Mouse (Mus musculus) erythroblast, adult 5-6 weeks (primary cell): ENCODE measurements around the gene Miga2. TPM values are rescaled to one million over a fixed set of nuclear protein-coding genes. Genes with fewer than 3 reads are reported as not detected.

ENCODE experiments used
- ATAC-seq: replicated peaks from 2 replicates; pipeline ENCODE4 v1.8.0; 2016; ENCODE audit warnings: moderate number of reproducible peaks, mild to moderate bottlenecking, moderate TSS enrichment, inconsistent platforms; ENCODE audit not compliant: poor library complexity, low FRiP score, severe bottlenecking
- total RNA-seq, 2 experiments: library from RNA; stranded (forward) in 1 of 2; stranded (reverse) in 1 of 2; fragments of 150-400 nt in 1 of 2; fragments of 200-764, 138-1000 nt in 1 of 2; gene quantifications; 2 replicates each; pipeline versions ENCODE4 v1.2.3 to v1.2.4; 2015 to 2017; ENCODE audit warnings: low replicate concordance in 2 of 2

Gene Miga2
- total RNA-seq, 2 experiments from 2014 or later, result 1.5 to 5.8 TPM

DNA sequence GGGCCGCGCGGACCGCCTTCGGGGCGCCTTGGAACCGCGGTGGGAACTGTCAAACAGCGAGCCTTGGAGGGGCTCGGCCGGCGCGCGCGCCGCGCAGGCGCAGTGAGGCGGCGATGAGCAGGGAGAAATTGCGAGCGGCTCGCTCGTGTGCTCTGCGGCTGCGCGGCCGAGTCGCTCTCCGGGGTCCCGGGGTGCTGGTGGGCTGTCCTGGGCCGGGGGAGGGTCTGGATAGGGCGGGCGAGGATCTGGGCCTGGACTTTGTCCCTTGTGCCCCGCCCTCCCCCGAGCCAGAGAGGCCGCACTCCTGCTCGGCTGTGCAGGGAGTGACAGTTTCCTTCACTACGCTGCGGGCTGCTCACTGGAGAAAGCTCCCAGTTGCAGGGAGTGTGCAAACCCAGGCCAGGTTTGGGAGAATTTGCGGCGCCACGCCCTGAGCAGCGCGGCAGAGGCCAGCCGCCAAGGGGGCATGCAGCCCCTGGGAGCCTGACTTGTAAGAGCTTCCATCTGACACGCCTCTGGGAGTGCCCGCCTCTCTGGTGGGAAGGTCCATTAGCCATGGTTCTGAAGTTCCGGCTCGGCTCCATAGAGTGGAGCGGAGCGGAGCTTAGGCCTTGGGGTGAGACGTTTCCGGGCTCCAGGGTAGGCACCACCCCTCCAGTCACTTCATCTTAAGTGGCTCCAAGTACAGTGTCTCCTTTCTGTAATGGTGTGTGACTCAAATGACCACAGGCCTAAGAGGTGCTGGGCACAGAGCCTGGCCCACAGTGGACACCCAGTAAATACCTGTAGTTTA lies 28.7 kb downstream of the Miga2 start:
- ATAC-seq, result peak; percentile 21

DNA sequence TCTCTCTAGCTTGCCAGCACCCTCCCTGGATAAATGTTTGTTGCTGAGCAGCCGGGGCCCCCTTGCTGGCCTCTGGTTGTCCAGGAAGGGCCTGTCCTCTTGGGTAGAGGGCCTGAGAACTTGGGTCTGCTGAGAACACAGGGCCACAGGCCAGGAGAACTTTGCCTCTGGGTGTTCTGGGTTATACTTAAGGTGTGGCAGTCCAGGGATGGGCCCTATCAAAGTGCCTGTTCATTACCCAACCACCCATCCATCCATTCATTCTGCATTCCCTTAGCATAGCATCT lies 29.3 kb downstream of the Miga2 start:
- no peak for ATAC-seq

DNA sequence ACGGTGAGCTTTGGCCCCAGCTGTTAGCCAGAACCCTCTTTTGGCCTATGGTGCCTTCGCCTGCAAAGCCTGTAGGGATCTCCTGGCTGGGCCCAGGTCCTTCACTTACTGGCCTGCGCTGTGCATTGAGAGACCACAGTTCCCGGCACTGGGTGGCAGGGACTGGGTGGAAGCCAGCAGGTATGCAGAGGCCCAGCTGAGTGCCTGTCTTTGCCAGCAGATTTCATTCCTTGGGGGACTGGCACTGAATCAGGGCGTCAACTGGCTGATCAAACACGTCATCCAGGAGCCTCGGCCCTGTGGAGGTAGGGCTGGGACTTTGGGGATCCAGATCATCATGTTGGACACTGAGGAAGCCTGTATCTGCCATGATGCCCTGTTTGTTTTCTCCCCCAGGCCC lies 31.7 kb downstream of the Miga2 start:
- ATAC-seq, result no peak

DNA sequence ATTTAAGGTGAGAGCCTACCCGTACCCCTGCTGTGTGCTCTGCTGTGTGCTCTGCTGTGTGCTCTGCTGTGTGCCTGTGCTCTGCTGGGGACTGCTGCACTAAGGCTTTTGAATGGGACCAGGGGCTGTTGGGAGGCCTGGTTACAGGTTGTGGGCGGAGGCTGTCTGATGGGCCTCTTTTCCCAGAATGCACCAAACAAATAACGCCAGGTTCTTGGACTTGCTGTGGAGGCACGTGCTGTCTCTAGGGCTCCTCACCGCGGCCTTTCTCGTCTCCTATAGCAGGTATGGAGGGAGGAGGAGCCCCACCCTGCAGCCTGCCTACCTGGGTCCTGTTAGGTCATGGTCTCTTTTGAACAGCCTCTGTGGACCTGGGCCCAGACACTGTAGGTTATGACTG lies 32.2 kb downstream of the Miga2 start:
- ATAC-seq, result no peak

DNA sequence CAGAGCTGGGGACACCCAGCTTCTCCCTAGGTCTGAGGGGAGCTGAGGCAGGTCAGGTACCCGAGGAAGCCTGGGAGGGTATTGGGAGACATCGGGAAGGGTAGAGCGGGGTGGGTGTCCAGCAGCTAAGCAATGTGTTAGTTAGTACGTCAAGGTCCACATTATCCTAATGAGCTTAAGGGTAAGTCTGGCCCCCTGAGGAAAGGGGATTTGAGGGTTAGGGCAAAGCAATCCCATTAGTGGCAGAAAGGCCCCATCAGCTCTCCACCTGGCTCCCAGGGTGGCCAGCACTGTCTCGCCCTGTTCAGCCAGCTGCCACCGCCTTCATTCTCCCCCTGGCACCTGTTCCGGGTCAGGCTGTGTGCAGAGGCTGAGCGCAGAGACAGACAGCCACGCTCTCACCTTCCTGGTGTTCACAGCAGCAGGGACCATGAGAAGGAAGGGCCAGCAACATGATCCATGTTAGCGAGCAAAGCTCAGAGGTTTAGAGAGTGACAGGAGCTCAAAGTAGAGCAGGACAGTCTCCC lies 34.0 kb downstream of the Miga2 start:
- no peak for ATAC-seq

DNA sequence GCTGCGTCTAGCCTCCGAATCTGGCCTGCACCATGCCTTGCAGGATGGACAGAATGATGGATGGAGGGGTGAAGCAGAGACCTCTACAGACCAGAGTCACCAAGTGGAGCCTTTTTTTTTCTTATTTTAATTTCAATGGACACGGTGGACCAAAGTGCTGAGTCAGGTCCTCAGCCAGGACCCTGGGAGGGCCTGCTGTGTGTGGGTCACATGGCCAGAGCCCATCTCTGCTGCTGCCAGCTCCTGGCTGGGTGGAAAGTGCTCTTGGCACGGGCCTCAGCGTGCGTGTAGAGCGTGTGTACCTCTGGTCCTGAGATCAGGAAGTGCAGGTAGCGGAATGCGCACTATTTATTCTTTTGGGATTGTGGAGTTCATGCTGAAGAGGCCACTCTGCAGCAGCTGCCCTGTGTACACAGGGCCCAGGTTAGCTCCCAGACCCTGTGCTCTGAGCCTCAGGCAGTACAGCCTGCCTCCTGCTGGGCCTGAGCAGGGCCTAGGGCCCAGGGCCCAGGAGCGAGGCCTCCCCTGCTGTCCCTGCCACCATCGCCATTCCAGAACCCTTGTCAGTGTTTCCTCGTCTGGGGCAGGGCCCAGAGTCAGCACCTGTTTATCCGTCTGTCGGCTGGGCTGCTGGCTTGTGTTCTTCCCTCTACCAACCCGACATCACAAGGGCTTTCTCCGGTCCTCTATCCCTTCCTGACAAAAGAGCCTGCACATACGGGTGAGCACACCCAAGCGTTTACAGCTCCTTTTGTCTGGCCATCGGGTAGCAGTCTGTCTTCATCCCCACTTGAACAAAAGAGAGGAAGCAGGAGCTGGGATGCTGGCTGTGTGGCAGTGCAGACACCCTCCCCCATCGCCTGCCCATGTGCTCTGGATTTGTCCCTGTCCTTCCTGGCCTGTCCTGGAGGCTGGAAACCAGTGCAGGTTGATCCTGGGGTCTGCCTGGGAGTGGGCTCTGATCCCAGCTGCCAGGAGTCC lies 35.4 kb downstream of the Miga2 start:
- ATAC-seq, result no peak

DNA sequence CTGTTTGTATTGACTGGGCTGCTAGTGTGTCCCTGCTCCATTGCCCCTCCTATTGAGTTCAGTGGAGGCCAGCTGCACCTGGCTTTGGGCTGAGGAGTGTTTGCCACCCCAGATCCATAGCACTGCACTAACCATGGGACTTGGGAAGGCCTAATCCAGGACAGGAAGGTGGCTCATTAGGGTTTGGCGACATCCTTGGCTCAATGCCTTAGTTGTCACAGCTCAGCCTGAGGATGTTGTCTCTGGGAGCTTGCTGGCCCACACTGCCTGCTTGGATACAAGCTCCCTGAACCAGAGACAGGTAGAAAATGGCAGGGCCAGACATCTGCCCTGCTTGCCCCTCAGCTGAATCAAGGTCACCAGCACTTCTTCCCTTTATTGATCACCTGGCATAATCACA lies 37.5 kb downstream of the Miga2 start:
- no peak for ATAC-seq

DNA sequence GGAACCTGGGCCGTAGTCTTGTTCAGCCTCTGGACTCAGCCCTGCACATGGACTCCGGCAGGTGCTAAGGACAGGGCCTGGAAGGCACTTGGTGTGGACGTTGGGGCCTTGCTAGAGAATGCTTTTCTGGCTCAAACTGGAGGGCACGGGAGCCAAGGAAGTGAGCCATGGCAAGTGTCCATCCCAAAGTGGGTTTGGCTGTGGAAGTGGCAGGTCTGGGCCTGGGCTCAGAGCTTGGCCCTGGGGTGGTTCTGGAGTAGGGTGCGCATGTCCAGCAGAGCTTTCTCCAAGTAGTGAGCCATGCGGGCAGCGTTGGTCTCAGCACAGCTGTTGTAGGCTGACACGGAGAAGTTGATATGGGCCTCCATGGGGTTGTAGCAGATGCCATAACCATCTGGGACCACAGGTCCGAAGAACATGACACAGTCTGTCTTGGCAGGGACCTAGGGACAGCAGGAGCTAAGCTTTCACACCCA lies 38.4 kb downstream of the Miga2 start:
- no peak for ATAC-seq

DNA sequence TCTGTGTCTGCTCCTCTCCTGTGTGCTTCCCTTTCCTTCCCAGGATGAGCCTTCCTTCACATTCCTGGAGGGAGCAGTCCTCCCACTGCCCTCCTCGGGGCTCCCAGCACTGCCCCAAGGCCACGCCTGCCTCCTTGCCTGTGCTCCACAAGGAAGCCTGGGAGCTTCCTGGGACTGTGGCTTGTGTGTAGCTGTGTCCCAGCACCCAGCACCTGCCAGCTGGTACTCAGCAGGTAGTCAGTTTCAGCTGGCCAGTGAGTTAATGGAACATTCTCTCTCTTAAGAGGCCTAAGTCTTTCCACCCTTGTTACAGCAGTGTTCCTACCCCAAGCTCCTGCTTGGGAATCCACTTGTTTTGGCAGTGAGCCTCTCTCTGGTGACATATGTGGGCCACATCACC lies 38.8 kb downstream of the Miga2 start:
- no peak for ATAC-seq

DNA sequence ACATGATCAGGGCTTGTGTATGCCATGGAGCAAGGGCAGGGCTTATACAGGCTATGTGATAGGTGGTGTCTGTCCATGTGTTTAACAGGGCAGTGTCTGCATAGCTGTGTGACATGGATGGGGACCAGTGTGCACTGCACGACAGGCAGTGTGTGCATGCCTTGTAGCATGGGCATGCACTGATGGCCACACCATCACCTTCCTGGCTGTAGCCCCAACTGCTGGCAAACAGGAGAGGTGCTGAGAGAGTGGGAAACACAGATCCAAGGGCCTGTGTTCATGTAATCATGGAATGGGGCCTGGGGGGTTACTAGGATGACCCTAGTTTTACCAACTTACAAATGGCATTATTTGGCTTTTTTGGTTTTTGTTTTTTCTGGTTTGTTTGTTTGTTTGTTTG lies 39.8 kb downstream of the Miga2 start:
- ATAC-seq, result no peak

DNA sequence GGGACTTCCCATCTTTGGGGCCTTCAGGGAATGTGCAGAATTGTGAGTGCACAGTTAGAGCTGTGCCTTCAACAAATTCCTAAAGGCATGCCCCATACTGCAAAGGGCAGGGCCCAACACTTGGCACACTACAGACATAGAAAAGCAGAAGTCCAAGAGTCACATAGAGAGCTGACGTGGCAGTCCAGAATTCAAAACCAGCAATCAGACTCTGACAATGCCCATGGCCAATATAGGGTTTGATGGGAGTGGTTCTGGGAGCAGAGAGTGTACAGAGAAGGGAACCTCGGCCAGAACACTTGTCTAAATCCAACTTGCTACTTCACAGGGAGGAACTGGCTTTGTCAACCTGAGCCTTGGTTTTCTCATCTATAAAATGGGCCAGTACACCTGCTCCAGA lies 43.2 kb downstream of the Miga2 start:
- no peak for ATAC-seq

DNA sequence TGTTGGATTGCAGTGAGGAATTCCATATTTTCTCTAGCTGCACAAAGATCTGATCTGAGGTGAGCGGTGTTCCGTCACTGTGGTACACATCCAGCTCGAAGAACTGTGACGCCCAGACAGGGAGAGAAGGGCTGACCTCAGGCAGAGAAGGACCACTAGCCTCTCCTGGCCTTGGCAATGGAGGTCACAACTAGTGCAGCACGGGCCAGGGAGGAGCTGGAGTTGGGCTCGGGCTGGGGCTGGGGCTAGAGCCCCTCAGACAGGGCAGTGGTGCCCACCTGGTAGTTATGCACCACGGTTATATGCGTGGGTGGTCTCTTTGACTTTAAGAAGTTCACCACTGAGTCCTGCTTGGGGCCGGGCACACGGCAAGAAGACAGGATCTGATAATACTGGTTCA lies 43.7 kb downstream of the Miga2 start:
- ATAC-seq, result no peak

DNA sequence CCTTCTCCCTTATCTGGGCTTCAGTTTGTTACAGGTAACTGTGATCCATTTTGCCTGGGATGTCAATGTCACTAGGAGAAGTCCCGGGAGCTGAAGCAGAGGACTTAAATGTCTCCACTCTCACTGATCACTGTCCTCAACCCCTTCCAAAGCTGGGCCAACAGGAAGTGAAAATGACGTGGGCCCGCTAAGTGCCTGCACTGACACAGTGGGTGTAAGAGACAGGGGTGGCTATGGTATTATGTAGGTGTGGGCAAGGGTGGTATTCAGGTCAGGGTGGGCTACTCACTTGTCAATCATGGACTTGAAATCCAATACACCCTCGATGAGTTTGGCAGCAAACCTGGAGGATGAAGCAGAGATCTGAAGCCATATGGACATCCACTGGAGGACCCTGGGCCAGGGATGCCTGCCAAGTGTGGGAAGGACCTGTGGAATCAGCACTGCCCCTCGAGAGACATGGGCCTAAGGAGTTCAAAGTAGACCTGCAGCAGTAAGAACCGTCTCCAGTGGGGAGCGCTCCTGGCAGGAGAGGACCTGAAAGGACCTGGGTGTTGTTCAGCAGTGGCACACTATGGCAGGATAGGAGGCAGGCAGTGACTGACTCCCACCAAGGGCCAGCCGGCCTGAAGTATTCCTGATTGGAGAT lies 44.5 kb downstream of the Miga2 start:
- ATAC-seq, result no peak

DNA sequence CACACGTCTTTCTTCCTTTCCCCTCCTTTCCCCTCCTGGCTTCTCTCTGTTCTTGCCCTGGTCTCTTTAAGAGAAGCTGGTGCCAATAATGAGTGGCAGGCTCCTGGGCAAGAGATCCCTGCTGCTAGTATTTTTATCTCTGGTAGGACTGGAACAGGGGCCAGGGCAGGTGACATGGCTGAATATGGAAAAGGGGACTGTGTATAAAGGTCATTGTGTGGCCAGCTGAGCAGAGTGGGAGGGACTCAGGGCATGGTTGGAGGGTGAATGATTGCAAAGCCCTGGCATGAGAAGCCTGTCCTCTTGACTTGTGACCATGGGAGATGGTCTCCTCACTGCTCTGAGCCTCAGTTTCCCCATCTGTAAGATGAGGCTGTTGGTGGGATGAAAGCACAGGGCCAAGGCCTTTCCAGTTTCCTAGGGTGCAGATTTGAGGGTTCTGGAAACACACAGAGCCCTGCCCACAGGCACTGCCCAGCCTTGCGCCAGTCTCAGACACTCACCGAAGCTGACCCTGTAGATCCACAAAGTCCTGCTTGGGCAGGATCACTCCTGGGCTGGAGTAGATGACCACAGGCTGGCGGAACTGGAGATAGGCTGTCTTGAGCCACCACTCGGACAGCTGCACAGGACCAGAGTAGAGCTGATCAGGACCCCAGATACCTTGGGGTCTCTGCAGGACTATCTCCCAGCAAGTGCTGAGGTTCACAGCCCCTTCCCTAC lies 45.6 kb downstream of the Miga2 start:
- ATAC-seq, result no peak

DNA sequence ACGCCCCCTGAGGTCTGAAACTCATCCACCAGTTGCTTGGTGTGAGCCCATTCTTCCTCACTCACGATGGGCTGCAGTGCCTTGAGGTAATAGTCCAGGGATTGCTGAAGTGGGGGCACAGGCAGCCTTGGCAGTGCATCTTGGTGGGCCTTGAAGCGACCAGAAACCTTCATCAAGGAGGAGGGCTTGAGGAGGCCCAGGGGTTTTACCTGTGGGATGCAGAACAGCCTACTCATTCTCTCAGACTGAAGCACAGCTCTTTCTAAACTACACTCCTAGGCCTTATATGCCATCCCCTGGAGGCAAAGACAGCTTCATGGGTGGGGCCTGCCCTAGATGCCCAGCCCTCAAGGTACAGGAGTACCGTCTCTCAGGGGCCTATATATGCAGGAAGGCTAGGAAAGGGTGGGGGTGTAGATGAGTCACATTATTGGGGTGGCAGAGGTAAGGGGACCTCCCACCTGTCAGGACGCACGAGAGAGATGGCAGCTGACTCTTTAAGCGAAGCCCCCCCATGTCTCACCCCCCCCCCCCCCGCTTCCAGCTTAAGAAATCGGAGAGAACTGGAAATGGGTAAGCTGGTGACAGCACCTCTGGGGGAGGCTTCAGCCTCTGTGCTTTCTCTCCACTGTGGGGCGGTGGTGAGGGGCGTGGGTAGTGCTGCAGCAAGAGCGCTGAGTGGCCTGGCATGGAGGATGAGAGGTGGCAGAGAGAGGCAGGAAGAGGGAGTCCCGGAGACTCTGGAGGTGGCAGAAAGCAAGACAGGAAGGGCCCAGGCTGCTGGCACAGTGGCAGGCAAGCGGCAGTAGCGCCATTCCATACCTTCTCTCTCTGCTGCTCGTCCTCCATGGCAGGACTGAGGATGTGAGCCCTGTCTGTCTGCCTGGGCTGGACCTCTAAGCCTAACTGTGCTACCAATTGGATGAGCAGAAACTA lies 49.3 kb downstream of the Miga2 start:
- ATAC-seq, result no peak

DNA sequence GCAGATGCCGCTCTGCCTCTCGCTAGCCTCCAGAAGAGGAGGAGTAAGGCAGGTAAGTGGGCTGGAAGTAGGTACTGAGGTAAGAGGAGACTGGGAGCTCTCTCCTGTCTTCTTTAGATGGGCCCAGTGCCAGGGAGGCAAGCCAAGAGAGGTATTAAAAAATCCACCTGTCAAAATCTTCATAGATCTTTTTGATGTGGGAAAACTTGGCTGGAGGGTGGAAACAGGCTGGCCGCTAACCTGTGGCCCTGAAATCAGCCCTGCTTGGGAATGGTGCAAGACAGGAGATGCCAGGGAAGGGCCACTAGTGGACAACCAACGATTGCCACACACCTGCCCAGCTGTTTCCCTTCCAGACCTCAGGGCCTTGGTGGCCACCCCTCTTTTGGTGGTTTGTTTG lies 50.1 kb downstream of the Miga2 start:
- ATAC-seq, result no peak

DNA sequence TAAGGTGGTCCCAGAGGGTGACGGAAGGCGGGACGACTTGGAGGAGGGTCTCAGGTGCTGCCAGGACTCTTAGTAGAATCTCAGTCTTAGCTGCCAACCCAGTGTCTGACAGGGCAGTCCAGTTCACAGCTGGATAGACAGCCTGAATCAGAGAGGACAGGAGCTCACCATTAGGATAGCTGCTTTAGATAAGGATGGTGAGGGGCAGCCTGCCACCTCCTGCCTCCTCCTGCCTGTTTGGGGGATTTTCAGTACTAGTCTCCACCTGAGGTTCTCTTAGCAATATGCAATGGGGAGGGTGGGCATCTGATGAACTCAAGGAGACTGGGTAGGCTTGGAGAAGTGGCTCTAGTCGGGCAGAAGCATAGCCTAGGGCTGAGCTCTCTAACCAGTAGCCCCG lies 50.6 kb downstream of the Miga2 start:
- 0 out of 2 replicates have a peak, but pooled peaks have one; percentile 11 for ATAC-seq

DNA sequence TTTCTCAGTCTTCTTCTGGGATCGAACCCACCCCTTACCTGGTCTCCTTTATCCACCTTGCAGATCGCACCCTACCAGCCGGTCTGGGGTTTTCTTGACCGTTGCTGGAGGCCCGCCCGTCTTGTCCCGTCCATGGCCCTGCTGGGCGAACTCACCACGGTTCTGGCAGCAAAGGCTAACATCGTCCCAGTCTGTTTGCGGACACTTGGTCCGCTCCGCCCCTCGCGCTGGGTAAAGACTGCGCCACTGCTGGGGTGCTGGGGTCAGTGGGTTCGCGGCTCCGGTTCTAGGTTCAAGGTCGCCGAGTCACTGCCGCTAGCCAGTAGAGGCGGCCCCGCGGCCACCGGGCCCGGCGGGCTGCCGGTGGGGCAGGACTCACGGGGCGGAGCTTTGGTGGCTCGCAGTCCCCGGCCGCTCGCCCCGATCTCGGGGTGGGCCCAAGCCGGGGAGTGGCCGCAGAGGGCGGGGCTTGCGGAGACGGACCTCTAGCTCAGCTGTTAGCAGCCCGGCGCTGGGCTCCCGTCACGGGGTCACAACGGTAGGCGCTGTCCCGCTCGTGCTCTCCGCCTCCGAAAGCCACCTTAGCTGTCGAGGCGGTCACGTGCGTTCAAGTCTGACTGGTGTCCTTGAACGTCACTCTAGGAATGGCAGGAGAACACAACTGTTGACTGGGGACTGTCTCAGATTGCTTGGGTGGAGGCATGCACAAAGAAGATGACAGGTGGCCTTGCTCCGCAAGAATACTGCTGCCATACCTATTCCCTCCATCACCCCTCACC lies 51.3 kb downstream of the Miga2 start, which contains the start of gene Crat:
Crat (minus strand) TSS at position 657 of the 779 bp plus-strand sequence.
- ATAC-seq, result peak; percentile 75
